Mouse (Mus musculus) forebrain, embryonic 10.5 days (tissue): ENCODE results near the gene Fam214b. TPM values are rescaled to one million over a fixed set of nuclear protein-coding genes. Genes with fewer than 3 reads are reported as not detected.
"Not testable (repeated sequence)": the region's sequence is repeated elsewhere in the genome, so short reads cannot be mapped to it uniquely, and the experiment has no call there.

ENCODE experiments used
- DNase-seq: peaks from one replicate; pipeline ENCODE4 v3.0.0-alpha.2; 2017; ENCODE audit warnings: low spot score; ENCODE audit errors: extremely low spot score
- H3K27ac ChIP-seq: fragments of 300-500 bp; sonication (generic); 2 replicates; pipeline ENCODE4 v1.5.1; 2016; ENCODE audit warnings: mild to moderate bottlenecking
- H3K27me3 ChIP-seq: fragments of 300-500 bp; sonication (generic); 2 replicates; pipeline ENCODE4 v1.6.1; 2016; ENCODE audit warnings: mild to moderate bottlenecking; ENCODE audit not compliant: poor library complexity, severe bottlenecking
- H3K36me3 ChIP-seq: fragments of 300-500 bp; sonication (generic); replicated peaks from 2 replicates; pipeline ENCODE4 v1.6.1; 2016; ENCODE audit warnings: mild to moderate bottlenecking, moderate library complexity
- H3K4me1 ChIP-seq: fragments of 300-500 bp; sonication (generic); 2 replicates; pipeline ENCODE4 v1.6.1; 2016
- H3K4me3 ChIP-seq: fragments of 300-500 bp; sonication (generic); 2 replicates; pipeline ENCODE4 v1.5.1; 2016; ENCODE audit warnings: mild to moderate bottlenecking, moderate library complexity
- H3K9me3 ChIP-seq: fragments of 300-500 bp; sonication (generic); 2 replicates; pipeline ENCODE4 v1.6.1; 2016; ENCODE audit warnings: mild to moderate bottlenecking, moderate library complexity
- WGBS: fragments of 180-500 bp; shearing (Covaris S2); methylation state at CpG from one replicate; pipeline ENCODE4 v1.1.7; 2016; 5-methylcytosine and 5-hydroxymethylcytosine counted together
- polyA plus RNA-seq: library from polyadenylated mRNA; unstranded; fragments of >200 nt; fragmentation: Nextera tagmentation; extraction: Ambion mirVana; gene quantifications from 2 replicates; pipeline ENCODE4 v1.2.1, GENCODE M21; 2016

Fam214b gene
- polyA plus RNA-seq, 1 experiment from 2014 or later = 20.3 TPM

- H3K4me3 ChIP-seq = no peak overlapping the region
- no peak for DNase-seq
- no peak overlapping the region for H3K27ac ChIP-seq
- 95% methylated on average over 23 of the region's 23 CpGs for WGBS
- no peaks in the 10 kb centered on the region for H3K27me3 ChIP-seq
- H3K4me1 ChIP-seq = peaks cover 6% of the 10 kb centered on the region
- H3K36me3 ChIP-seq = peaks cover 78% of the 10 kb centered on the region
- no peaks in the 10 kb centered on the region for H3K9me3 ChIP-seq
Measured at GRCm38 (mm10) chr4:43019641-43020465, 26.2 kb downstream of the Fam214b start.

- peaks cover 77% of the 10 kb centered on the region for H3K36me3 ChIP-seq
- DNase-seq = no peak
- H3K27ac ChIP-seq = no peak overlapping the region
- H3K4me3 ChIP-seq = no peak overlapping the region
- H3K27me3 ChIP-seq = no peaks in the 10 kb centered on the region
- H3K9me3 ChIP-seq = no peaks in the 10 kb centered on the region
- WGBS = 94% methylated on average over 10 of the region's 10 CpGs
- H3K4me1 ChIP-seq = no peaks in the 10 kb centered on the region; the same call in 1 of the 2 replicates
Measured at GRCm38 (mm10) chr4:43019176-43019575, 26.8 kb downstream of the Fam214b start.

GRCm38 (mm10) chr4:43018156-43018555 lies 27.9 kb downstream of the Fam214b start:
- Histone ChIP-seq H3K27me3 (no peaks in the 10 kb centered on the region), H3K4me3 (no peak overlapping the region), H3K27ac (no peak overlapping the region), H3K4me1 (peaks cover 7% of the 10 kb centered on the region), H3K36me3 (peaks cover 66% of the 10 kb centered on the region), H3K9me3 (no peaks in the 10 kb centered on the region)
- no peak for DNase-seq
- WGBS = 97% methylated on average over 4 of the region's 4 CpGs

GRCm38 (mm10) chr4:43012091-43012490 lies 33.9 kb downstream of the Fam214b start:
- no peak for DNase-seq
- WGBS = 94% methylated on average over 1 of the region's 1 CpGs

GRCm38 (mm10) chr4:43010161-43011038 lies 35.6 kb downstream of the Fam214b start, which contains the start of gene Fancg:
Fancg (minus strand) TSS chr4:43010506.
- DNase-seq = peak; percentile 85
- Histone ChIP-seq H3K27me3 (no peaks in the 10 kb centered on the region), H3K4me3 (peak within 1 kb of the TSS; percentile 75), H3K9me3 (no peaks in the 10 kb centered on the region), H3K36me3 (peaks cover 17% of the 10 kb centered on the region), H3K27ac (peak within 1 kb of the TSS; percentile 93), H3K4me1 (peaks cover 30% of the 10 kb centered on the region)
- under 1% methylated on average over 37 of the region's 37 CpGs for WGBS

More at GRCm38 (mm10) chr4:43012091-43012490, 33.9 kb downstream of the Fam214b start:
- peaks cover 10% of the 10 kb centered on the region for H3K36me3 ChIP-seq
- H3K9me3 ChIP-seq = no peaks in the 10 kb centered on the region
- H3K27me3 ChIP-seq = no peaks in the 10 kb centered on the region
- H3K27ac ChIP-seq = no peak overlapping the region
- peaks cover 30% of the 10 kb centered on the region for H3K4me1 ChIP-seq
- H3K4me3 ChIP-seq = no peak overlapping the region

GRCm38 (mm10) chr4:43005765-43006164 lies 40.3 kb downstream of the Fam214b start:
- WGBS = 62% methylated on average over 2 of the region's 2 CpGs
- Histone ChIP-seq H3K4me3 (no peak overlapping the region), H3K4me1 (peaks cover 22% of the 10 kb centered on the region), H3K27me3 (no peaks in the 10 kb centered on the region), H3K36me3 (peaks cover 33% of the 10 kb centered on the region), H3K9me3 (no peaks in the 10 kb centered on the region), H3K27ac (no peak overlapping the region)
- DNase-seq = no peak

- no peaks in the 10 kb centered on the region for H3K27me3 ChIP-seq
- H3K9me3 ChIP-seq = no peaks in the 10 kb centered on the region
- DNase-seq = no peak
- H3K4me1 ChIP-seq = peaks cover 22% of the 10 kb centered on the region
- no peak overlapping the region for H3K4me3 ChIP-seq
- H3K27ac ChIP-seq = no peak overlapping the region
- H3K36me3 ChIP-seq = peaks cover 33% of the 10 kb centered on the region
- WGBS = 92% methylated on average over 3 of the region's 3 CpGs
Measured at GRCm38 (mm10) chr4:43004951-43005350, 41.1 kb downstream of the Fam214b start.

GRCm38 (mm10) chr4:43002756-43003439 lies 43.1 kb downstream of the Fam214b start:
- no peak overlapping the region for H3K4me3 ChIP-seq
- no peak overlapping the region for H3K27ac ChIP-seq
- H3K4me1 ChIP-seq = peaks cover 20% of the 10 kb centered on the region
- WGBS = 84% methylated on average over 12 of the region's 12 CpGs
- H3K27me3 ChIP-seq = no peaks in the 10 kb centered on the region
- H3K9me3 ChIP-seq = no peaks in the 10 kb centered on the region
- peaks cover 38% of the 10 kb centered on the region for H3K36me3 ChIP-seq
- DNase-seq = no peak

- Histone ChIP-seq H3K27ac (peak overlapping the region; percentile 99), H3K36me3 (peaks cover 42% of the 10 kb centered on the region), H3K4me3 (no peak overlapping the region), H3K4me1 (peaks cover 30% of the 10 kb centered on the region), H3K27me3 (no peaks in the 10 kb centered on the region), H3K9me3 (no peaks in the 10 kb centered on the region)
- WGBS = 86% methylated on average over 2 of the region's 2 CpGs
- no peak for DNase-seq
Measured at GRCm38 (mm10) chr4:43001272-43001671, 44.7 kb downstream of the Fam214b start.

- under 1% methylated on average over 56 of the region's 56 CpGs for WGBS
- peaks cover 46% of the 10 kb centered on the region for H3K36me3 ChIP-seq
- H3K4me3 ChIP-seq = peak within 1 kb of the TSS; percentile 95
Measured at GRCm38 (mm10) chr4:43000141-43000986, 45.7 kb downstream of the Fam214b start, which contains the start of gene Vcp. Vcp (minus strand) TSS chr4:43000507.

GRCm38 (mm10) chr4:42999451-43000140 lies 46.4 kb downstream of the Fam214b start:
- Histone ChIP-seq H3K27me3 (no peaks in the 10 kb centered on the region), H3K4me1 (peaks cover 30% of the 10 kb centered on the region), H3K9me3 (no peaks in the 10 kb centered on the region), H3K27ac (peak overlapping the region; percentile 99), H3K4me3 (peak overlapping the region; percentile 95), H3K36me3 (peaks cover 47% of the 10 kb centered on the region)
- peak; percentile 83 for DNase-seq
- WGBS = under 1% methylated on average over 51 of the region's 51 CpGs

More at GRCm38 (mm10) chr4:43000141-43000986, 45.7 kb downstream of the Fam214b start, which contains the start of gene Vcp:
- not testable (repeated sequence) for H3K27me3 ChIP-seq, H3K9me3 ChIP-seq
- peaks cover 30% of the 10 kb centered on the region for H3K4me1 ChIP-seq
- DNase-seq = peak; percentile 99
- peak within 1 kb of the TSS; percentile 99 for H3K27ac ChIP-seq
